Mouse (Mus musculus) cerebellum, adult 11-12 months (tissue): ENCODE measurements at regions not wholly inside any gene's neighbourhood (a gene's known extent, or its start where the extent isn't known, plus 50 kb on each side); places are given as distances from the start of the nearest gene placed in this dataset.

Source experiments
- DNase-seq: peaks from one replicate; pipeline ENCODE4 v3.0.0; 2022

DNA sequence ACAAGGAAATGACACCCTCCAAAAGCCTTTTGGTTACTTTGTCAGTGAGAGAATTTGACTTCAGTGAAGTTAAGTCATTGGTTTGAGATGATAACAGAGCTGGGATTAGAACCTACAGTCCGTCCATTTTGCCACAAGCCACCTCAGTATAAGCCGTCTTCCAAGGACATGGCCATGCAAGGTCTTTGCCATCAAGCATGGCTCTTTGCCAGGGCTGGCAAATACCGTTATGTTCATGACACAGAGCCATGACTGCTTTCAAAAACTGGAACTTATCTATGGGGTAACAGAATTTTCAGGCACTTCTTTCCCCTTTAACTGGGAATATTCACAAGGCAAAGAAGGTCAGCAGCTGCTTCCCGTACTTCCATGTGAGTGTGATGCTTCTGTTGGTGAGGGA, 441.9 kb upstream of the Fam19a5 start:
- no peak for DNase-seq

DNA sequence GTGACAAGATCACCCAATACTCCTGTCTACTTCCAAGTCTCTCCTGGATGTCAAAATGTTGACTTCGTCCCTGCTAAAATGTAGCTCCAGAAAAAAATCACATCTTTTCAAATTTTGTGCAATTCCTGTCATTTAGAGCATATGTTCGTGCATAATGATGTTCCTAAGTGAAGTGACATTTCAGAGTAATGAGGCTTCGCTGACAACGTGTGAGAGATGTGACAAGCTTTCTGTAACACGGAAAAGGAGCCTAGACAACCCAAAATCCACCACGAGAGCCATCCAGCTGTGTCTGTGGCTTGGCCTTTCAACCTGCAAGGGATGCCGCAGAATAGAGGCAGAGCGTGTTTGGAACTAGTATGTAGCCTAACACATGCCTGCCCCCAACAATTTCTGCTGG, 438.1 kb upstream of the Fam19a5 start:
- DNase-seq = no peak

DNA sequence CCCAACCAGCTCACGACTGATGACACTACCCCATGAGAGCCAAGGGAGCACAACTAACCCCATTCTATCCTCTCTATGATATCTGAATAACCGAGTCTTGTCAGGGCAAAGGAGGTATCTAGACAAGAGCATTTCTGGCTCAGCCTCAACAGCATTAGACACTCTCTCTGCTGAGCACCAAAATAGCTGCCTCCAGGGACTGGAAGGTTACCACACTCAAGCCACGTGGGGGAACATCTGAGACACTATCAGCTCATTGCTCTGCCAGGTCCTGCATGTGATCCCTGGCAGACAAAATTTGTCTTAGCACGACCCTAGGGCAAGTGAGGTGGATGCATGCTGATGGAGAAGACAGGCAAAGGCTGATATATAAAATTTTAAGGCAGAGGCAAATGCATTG, 436.4 kb upstream of the Fam19a5 start:
- no peak for DNase-seq

DNA sequence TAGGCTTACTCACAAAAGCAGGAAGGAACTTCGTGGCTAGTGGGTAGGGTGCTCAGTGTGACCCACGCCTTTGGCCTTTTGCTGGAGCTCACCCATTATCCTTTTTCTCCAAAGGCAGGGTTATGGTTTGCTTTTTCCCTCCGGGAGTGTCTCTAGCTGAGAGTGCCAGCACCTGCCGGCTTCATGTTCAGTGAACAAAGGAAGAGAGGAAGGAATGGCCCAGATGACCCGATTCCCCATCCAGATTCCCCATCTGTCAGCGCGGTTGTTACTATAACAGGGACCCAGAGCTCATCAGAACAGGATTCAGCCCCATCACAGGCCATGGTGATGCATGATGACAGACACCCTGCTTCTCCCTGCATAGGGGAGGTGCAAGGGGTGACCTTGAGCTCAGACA, 435.7 kb upstream of the Fam19a5 start:
- peak; percentile 40 for DNase-seq

DNA sequence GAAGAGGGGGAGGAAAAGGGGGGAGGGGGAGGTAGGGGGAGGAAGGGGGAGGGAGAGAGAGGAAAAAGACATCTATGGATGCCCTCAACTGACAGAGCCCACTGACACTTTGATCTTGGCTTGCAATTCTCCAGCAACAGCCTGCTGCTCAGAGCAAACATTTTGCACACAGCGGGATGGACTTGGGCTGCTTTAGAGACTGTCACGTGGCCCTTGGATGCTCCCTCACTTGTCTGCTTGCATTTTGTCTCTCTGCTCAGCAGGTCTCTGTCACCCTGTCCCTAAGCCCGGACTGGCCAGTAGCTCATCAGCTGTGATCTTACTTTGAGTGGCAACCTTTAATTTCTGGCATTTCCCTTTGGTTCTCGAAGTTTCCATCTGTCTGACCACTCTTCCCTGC, 421.4 kb upstream of the Fam19a5 start:
- no peak for DNase-seq

DNA sequence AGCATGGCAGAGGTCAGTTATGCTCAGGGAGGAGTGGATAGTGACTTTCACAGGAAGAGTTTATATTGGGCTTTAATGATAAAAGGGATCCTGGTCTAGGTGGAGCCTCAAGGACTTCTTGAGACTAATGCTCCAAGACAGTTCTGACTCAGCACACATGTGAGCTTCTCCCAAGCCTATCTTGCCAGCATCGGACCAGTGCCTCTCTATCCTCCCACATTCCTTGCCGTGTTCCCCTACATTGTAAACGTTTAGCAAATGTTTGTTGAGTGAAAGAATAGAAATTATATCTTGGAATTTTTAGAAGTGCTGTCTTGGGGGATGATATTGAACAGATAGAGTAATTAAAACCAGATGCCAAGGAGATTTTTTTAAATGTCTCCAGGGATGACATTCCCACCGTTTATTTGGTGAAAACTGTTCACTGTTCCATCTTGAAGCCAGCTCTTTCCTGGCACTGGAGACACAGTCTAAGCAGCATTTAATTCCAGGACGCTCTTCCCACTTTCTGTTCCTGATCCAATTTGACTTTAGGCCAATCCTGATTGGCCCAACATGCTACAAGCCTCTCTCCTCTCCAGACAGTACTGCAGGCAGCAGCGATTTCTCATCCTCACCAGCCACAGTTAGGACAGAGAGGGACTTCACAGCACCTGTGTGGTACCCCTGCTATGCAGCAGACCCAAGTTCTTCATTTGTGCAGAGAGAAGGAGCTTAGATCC, 418.5 kb upstream of the Fam19a5 start:
- DNase-seq = peak; percentile 53

DNA sequence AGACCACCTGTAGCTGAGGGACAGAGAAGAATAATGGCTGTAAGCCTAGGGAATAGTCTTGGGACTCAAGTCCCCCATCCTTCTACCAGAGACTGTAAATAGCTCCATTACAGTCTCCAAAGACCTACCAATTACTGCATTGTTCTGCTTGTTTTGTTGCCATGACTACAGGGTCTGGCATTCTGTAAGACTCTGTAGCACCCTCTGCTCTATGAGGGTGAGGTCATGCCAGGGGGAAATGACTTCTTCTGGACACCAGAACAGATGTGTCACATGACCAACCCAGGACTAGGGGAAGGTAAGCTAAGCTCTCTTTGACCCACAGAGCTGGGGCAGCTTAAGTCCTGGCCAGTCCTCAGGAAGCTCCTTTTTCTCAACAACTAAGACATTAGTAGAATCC, 405.2 kb upstream of the Fam19a5 start:
- DNase-seq = no peak

DNA sequence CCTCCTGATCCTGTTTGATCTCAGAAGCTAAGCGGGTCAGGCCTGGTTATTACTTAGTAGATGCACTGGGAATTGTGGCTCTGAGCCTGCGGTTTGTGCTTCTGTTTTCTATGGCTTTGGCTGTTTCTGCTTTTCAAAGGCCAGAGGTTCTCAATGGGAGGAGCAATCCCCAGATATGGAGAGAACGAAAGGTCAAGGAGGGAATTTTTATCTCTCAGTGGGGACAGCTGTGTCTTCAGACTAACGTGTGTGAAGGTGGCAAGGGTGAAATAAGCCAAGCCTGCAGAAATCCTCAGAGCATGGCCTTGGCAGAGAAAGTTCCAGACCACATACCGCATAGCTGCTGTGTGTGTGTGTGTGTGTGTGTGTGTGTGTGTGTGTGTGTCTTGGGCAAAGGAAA, 375.0 kb upstream of the Fam19a5 start:
- DNase-seq = no peak

DNA sequence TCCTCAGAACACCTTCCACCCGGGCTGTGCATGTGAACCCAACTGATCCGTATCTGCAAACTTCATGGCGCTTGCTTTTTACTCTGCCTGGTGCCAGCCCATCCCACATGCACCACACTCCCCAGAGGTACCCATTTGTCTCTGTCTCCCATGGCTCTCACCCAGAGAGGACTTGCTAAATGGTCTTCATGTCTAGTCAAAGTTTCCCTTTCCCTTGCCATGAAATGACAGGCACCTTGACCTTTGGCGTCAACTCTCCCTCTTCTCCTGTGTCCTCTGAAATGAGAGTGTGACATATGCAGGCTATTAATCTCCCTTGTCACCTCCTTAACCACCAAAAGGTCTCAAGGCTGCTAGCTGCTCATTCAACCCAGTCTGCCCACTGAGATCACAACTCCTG, 373.2 kb upstream of the Fam19a5 start:
- no peak for DNase-seq

DNA sequence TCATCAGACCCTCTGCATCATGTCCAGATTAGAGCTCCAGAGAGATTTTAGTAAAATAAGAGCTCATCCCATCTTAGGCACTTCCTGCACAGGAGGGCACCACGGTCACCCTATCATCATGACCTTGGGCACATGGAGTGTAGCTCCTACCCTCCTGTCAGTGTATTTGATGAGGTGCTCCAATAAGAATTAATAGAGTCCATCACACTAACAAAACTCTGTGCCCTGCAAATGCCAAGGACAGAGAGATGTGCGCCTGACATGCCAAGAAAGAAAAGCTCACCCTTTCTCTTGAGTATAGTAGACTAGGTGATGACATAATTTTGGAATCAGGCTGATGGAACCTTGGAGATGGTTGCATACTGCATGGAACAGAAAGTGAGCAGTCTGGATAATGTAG, 371.0 kb upstream of the Fam19a5 start:
- no peak for DNase-seq

DNA sequence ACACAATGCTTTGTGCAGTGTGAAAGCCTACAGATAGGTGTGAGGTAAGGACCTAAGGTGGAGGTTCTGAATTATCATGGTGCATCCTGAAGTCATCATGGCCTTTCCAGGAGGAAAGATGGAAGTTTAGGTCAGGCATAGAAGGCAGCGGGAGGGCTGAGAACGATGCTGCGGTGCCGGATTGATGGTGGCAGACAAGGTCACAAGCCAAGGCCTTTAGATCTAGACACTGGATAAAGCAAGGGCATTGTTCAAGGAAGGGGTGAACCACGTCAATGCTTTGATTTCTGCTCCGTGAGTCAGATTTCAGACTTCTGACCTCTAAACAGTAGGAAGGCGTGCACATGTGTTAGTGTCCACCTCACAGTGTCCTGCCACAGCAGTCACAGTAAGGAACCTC, 365.5 kb upstream of the Fam19a5 start:
- DNase-seq = no peak

DNA sequence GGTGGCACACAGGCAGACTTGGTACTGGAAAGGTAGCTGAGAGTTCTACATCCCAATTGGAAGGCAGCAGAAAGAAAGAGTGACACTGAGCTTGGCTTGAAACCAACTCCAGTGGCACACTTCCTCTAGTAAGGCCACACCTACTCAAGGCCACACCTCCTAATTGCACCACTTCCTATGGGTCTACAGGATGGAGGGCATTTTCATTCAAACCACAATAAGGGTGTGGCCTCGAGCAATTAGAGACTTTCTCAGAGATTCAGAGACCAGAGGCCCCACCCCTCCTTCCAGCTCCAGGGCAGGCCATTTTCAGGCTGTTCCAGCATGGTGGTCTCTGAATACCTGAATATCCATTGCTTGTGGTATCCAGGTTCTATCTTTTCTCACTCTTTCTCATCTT, 363.3 kb upstream of the Fam19a5 start:
- DNase-seq = no peak

DNA sequence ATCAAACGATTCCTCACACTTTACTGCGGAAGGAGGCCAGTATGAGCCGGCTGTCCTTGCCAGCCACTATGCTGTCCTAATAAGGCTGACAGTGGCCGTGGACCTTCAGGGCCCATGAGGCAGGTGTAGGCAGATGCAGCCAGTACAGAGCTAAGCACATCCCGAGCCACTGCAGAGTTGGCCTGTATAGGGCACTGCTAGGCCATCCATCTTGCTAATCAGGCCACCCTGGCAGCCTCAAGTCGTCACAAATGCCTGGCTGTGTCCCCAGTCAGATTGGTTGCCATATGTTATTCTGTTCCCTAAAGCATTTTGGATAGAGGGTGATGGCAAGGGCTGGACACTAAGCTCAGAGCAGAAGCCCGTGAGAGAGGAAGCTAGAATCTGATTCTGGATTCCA, 359.9 kb upstream of the Fam19a5 start:
- DNase-seq = peak; percentile 88

DNA sequence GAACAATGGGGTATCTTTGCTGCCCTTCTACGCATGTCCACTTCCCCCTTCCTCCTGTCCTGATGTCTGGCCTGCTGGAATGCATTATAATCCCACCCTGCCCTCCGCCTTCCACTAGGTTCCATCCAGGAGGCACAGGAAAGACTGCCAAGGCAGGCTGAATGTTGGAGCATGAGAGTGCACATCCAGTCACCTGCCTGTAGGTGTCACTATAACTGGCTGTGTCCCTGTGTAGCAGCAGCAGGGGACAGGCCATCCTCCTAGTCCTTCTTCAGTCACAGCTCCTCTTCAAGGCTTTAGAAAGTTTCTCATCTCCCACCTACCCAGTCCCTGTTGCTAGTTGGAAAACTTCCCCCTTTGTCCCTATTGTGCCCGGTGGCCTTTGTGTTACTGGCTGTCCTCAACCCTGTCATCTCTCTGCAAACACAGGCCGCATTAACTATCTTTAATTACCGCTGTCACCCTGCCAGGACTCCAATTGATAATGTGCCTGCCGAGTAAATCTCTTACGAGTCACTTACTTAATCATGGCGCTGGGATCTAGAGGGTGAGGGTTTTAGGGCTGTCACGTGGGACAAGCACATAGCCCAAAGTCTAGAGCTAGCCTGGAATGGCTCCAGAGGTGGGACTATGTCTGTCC, 355.2 kb upstream of the Fam19a5 start:
- no peak for DNase-seq

DNA sequence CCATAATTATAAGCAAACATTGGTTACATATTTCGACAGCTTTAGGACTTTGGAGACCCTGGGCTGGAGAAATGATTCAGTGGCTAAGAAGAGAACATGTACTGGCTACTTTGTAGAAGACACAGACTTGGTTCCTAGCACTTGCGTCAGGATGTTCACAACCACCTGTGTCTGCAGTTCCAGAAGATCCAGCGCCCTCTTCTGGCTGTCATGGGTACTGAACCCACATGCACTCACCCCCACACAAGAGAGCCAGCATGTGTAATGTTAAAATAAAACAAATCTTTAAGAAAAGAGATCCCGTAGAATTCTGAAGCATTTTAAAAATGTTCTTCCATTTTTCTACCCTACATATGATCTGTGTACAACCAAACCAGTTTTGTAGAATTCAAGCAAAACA, 352.2 kb upstream of the Fam19a5 start:
- no peak for DNase-seq

DNA sequence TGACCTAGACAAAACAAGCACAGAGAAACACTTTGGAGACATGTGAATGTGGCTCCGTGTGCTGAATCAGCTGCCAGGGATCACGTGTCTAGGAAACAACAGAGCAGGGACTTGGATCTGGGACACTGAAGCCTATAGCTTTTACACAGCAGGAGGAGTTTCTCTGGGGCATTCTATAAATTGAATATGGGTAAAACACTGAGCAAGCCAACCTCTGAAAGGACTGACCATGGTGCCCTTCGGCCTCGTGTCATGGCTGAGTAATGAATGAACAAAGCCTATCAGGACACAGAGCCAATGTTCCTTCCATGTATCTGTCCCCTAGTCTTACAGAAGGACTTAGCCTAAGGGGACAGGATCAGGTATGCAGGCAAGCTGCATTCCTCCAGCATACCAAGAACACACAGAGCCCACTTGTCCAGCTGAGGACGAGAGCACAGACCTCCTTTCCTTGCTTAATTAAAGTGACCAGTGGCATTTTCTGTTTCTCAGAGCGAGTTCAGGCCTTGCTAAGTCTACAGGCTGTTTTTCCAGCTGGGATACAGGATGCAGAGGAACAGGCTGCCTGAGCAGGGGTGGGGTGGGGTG, 347.7 kb upstream of the Fam19a5 start:
- no peak for DNase-seq

DNA sequence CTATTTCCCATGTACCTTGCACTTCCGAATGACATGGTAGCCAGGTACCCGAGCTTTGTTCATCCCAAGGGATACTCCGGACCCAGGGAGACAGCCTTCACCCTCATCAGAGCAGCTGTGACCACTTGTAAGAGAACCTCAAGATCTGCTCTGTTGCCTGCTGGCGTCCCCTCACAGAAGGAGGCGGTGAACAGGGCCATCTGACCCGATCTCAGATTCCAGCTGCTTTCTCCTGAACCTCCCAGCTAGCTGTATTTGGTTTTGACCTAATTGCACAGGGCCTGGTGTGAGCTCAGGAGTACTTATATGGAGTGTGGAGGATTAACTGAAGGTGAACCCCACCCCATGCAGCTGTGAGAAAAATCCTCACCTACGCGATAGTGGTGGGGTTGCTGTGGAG, 344.5 kb upstream of the Fam19a5 start:
- DNase-seq = peak; percentile 44

DNA sequence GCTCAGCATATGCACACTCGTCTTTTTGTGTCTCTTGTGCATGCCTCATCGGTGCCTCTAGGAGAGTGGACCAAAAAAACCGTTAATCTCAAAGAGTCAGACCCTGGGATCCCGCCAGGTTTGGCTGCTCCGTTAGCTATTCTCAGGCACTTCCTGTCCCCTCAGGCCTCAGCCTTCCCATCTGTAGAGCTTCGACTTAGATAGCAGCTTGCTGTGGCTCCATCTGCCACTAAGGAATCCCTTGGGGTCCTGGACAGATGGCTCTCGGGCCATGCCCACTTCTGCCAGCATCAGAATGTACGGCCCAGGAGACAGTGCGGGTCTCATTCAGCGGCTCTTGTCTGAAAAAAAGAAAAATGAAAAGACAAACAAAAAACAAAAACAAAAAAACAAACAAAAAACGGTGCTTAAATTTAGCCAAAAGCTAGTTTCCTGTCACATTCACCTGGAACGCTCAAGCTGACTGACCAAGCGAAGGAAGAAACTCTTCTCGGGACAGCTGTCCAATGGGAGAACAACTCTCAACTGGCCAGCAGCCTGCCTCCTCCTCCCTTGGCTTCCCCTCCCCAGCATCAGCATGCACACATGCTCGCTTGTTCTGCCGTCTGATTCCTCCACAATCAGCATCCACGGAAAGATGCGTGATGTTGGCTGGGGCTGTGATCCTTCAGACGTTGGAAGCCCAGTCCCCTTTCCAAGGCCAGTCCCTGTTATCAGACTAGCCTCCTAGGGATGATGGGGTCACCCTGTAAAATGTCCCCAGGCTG, 343.6 kb upstream of the Fam19a5 start:
- peak; percentile 97 for DNase-seq

DNA sequence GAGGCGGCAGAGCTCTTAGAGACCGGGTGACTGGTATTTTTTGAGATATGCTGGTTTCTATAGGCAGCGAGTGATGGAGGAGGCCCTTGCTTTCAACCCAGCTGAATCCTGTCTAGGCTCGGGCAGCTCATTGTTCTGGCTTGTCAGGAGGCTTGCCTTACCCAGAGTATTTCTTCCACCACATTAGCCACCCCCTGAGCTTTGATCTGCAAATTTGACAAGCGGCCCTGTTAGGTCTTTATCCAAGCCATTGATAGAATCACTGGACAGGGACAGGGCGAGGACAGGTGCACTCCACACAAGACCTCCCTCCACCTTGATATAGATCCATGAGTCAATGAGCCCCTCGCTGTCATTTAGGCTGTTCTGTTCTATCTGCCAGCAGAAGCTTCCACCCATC, 343.0 kb upstream of the Fam19a5 start:
- no peak for DNase-seq

DNA sequence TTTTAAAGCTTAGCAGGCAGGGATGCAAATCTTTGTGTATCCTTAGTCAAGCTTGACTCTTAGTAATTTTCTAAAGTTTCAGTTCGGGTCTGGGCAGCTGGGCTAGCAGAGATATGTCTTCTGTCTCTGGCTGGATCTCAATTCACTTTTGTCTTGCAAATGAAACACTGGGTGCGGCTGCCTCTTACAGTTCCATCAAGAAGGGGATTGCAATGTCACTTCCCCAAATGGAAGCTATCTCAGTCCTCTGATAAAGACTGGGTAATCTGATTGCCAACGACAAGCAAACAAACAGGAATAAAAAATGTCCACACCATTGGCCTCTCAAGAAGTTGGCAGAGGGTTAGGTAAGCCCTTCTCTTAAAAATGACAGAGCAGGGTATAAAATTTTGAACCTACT, 314.1 kb upstream of the Fam19a5 start:
- DNase-seq = no peak

DNA sequence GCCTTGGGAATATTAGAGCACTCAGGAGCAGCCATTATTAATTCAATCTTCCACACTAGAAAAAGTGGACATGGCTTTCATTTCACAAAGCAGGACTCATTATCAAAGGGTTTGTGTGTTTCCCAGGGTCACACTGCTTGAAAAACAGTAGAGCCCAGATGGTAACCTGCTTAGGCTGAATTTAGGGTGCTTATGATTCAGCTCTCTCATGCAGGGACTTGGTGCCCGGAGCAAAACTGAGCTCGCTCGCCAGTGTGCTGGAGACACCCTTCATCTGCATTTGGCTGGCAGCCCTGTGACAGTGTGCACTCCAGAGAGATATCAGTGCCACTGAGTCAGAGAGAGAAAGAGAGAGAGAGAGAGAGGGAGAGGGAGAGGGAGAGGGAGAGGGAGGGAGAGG, 308.0 kb upstream of the Fam19a5 start:
- no peak for DNase-seq

DNA sequence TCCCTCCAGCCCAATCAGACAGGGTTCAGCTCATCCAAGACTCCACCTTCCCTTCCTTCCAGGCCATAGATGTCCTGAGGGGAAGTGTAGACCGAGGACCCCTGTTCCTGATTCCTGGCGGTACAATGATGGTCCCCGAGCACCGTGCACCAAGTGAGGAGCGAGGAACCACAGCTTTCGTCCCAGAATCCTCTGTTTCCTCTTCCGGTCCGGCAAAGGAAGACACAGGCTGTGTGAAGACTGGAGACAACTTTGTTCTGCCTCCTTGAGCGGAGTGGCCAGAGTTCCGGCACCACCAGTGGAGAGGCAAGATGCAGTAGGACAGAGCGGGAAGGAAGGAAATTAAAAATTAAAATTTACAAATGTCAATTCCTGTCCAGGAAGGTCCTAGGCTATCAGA, 305.0 kb upstream of the Fam19a5 start:
- DNase-seq = no peak

DNA sequence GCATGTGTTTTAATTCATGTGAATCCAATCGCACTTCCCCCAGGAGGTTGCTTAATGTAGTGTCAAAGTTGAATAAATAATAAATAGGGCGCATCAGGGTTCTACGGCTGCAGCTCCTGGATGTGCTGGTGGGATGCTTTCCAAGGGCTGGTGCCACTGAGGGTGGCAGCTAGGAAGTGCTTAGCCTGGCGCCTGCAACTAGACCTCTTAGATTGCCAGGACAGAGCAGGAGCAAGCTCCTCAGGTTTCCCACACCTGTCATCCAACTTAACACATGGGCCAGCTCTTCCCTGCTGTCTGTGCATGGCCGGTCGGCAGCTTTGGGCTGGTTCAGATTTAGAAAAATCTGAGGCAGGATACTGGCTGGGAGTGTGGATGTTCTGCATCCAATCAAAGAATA, 282.6 kb upstream of the Fam19a5 start:
- DNase-seq = peak; percentile 41

DNA sequence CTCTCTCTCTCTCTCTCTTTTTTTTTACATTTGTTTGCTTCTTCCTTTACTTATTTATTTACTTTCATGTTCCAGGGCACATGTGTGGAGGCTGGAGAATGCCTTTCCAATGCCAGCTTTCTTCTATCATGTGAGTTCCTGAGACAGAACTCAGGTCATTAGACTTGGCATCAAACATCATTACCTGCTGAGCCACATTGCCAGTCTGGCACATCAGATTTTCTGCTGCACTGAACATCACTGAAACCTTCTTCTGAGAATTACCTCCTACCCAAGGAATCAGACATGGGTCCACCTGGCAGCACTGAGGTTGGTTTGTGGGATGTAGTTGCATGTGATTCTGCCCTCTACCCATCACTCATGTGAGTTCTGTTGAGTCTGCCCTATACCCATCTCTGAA, 279.2 kb upstream of the Fam19a5 start:
- DNase-seq = peak; percentile 31
